Mouse (Mus musculus) cerebellum, adult 9-11 months (tissue): Measurements from ENCODE around the gene Traf7.

Experiments used
- DNase-seq: peaks from one replicate; pipeline ENCODE4 v3.0.0; 2022

Gene Traf7

DNA sequence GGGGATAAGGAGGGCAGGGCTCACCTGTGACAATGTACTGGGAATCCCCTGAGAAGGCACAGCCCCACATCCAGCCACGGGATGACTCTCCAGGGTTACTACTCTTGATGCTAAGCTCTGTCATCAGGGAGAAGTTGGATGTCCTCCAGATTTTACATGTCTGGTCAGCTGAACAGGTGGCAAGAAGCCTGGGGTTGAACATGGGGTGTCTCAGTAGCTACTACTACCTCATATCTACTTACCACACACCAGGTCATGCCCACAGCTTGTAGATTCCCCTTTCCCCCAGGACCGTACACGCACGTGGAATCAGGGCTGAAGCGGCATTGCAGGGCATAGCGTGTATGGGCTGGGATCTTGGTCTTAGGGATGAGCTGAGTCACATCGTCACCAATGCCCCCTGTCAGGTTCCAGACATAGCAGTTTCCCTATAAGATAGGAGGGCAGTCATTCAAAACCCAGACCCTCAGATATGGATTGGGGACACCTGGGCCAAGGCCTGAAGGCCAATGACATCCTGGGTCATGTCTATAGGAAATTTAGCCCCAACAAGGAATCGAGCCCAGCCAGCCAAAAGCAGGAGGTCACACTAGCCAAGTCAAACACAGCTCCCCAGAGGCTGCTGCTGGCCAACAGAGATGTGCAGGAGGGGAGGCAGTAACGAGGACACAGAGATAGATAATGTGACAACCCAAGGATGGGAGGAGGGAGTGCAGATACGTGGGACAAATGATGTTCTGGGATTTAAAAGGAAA is 51.5 kb downstream of the Traf7 start:
- peak; percentile 45 for DNase-seq

DNA sequence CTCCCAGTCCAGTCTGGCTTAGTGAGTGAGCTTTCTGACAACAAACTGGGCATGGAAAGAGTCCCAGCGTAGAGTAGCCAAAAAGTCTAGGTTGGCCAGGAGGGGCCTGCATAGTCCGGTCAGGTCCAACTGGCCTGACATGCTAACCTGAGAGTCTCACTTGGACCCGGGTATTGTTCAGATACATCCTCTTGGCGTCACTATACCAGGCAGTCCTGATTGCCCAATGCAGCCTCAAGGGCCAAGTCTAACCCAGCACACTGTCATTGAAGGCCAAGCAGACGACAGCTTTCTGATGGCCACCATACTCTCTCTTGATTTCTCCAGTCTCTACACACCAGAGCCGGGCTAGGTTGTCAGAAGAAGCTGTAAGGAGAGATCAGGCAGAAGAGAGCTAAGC is 52.2 kb downstream of the Traf7 start:
- no peak for DNase-seq

DNA sequence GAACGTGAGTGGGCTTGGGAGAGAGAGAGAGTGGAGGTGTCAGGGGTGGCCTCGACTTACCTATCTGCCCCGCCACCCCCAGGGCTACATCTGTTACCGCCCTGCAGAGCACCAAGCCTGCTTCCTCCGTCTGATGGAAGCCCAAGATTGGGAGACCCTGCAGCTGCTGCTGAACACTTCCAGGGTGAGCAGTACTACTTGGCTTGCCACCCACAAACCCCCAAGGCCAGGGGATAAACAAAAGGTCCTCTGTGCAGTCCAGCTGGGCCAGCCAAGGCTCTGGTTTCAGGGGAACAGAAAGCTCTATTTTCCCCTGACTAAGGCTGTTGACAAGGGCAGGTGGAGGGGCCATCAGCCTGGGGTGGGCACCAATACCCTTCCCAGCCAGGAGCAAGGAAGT is 53.2 kb downstream of the Traf7 start:
- DNase-seq = peak; percentile 57

DNA sequence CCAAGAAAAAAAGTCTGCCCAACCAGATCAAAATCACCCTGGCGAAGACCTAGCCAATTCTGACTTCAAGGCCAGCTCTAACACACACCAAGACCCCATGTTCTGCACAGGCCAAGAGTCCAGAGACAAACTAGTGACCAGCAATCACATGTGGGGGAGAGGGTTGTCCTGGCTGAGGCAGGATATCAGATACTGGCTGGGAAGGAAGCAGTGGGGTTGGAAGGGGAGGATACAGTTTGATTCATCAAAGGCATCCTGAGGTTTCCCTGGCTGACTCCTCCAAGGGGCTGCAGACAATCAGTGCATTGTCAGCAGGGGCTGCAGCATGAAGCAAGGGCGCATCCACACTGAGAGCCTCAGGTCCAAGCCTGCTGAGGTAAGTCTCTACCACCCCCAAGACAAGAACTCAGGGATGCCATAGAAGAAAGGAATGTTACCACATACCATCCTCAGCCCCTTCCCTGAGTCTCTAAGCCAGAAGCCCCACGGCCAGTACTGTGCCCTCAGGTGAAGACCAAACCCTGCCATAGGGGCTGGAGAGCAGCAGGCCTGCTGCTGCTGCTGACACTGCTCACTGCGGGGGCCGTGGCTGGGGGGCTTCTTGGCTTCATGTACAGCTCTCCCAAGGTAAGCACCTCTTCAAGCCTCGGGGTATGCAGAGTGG is 54.0 kb downstream of the Traf7 start, which contains the start of gene Bricd5:
TSS of gene Bricd5 (plus strand) at position 273 of the 664 bp plus-strand sequence.
- no peak for DNase-seq

DNA sequence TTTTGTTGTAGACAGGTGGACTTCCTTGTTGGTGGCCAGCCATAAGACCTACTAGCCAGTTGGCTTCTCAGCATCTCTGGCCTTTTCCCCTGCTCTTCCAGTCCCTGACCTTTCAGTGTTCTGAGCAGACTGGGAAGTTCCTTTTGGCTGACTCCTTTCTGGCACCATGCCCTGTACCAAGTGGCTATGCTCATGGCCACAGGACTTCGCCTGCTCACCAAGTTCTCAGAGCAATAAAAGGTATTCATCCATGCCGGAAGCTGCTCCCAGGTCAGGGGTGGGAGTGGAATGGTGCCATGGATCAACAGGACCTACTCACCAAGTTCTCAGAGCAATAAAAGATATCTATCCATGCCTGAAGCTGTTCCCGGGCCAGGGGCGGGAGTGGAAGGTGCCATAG is 55.2 kb downstream of the Traf7 start:
- peak; percentile 83 for DNase-seq

DNA sequence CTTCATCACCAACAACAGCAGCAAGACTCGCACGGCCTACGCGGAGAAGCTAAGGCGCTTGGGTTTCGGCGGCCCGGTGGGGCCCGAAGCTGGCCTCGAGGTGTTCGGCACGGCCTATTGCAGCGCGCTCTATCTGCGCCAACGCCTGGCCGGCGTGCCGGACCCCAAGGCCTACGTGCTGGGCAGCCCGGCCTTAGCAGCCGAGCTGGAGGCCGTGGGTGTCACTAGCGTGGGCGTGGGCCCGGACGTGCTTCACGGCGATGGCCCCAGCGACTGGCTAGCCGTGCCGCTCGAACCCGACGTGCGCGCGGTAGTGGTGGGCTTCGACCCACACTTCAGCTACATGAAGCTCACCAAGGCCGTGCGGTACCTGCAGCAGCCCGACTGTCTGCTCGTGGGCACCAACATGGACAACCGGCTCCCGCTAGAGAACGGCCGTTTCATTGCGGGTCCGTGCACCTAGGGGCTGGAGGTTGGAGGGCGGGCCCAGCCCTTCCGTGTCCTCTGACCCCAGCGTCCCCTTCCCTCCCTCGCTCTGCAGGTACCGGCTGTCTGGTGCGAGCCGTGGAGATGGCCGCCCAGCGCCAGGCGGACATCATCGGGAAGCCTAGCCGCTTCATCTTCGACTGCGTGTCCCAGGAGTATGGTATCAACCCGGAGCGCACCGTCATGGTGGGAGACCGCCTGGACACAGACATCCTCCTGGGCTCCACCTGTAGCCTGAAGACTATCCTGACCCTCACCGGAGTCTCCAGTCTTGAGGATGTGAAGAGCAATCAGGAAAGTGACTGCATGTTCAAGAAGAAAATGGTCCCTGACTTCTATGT is 56.8 kb downstream of the Traf7 start:
- peak; percentile 72 for DNase-seq

DNA sequence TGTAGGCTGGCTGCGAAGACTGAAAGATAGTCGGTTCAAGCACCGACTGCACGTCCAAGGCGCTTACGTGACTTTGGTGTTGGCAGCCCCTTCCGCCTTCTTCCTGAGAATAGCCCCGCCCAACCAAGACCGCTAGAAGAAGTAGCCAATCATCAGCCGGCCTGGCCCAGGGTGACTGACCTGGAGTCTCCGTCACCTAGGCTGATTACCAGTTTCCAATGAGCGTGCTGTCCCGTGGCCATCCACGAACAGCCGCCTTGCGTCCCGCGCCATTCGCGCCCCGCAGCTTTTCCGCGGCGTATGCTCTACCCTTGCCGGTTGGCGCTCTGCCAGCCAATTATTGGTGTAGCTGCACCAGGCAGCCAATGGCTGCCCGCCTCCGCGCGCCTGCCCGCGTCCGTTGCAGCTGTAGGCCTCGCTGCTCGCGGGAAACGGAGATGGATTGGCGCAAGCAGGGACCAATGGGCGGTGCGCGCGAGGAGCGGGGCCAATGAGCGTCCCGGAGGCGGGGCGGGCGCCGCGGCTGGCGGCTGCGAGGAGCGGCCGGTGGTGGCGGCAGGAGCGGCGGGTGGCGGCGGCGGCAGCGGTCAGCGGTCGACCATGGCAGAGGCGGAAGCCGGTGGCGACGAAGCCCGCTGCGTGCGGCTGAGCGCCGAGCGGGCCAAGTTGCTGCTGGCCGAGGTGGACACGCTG is 57.7 kb downstream of the Traf7 start, which contains the start of the genes E4f1 and Pgp:
TSS of gene E4f1 (minus strand) at position 404 of the 693 bp plus-strand sequence.
TSS of gene Pgp (plus strand) at position 483 of the 693 bp plus-strand sequence.
- DNase-seq = peak; percentile 100

DNA sequence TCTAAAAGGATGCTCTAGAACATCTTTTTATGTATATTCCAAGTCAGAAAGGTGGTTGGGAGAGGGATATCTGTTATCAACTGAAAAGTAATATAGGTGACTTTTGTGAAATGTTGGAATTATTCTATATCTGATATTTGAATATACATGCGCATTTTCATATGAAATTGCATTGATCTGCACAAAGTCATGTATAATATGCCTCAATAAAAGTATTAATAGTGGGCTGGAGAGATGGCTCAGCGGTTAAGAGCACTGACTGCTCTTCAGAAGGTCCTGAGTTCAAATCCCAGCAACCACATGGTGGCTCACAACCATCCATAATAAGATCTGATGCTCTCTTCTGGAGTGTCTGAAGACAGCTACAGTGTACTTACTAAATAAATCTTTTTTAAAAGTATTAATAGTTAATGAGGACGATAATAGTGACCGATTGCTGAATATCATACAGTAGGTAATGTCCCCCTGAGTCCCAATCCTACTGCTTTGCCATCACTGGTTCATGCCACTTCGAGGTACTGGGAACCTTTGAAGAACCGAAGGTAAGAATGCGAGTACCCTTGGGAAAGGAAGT is 58.3 kb downstream of the Traf7 start:
- no peak for DNase-seq

DNA sequence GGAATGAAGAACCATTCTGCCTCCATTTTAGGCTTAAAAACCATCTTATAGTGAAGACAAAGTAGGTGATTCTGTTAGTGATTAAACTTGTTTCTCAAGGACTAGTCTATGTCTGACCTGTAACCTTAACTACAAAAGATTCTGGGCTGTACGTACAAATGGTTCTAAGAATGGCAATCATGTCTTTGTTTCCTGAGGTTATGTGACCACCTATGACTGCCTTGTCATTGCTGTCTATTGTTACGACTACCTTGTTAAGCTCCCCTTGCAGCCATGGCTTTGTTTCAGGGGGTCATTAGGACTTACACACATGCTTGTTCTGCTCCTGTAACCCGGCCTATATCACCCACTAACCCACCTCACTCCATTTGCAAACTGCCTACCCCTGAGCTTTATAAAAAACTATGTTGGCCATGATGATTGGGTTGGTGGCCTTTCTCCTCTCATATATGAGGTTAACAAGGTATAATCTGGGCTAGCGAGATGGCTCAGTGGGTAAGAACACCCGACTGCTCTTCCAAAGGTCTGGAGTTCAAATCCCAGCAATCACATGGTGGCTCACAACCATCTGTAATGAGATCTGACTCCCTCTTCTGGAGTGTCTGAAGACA is 59.0 kb downstream of the Traf7 start:
- DNase-seq = no peak

DNA sequence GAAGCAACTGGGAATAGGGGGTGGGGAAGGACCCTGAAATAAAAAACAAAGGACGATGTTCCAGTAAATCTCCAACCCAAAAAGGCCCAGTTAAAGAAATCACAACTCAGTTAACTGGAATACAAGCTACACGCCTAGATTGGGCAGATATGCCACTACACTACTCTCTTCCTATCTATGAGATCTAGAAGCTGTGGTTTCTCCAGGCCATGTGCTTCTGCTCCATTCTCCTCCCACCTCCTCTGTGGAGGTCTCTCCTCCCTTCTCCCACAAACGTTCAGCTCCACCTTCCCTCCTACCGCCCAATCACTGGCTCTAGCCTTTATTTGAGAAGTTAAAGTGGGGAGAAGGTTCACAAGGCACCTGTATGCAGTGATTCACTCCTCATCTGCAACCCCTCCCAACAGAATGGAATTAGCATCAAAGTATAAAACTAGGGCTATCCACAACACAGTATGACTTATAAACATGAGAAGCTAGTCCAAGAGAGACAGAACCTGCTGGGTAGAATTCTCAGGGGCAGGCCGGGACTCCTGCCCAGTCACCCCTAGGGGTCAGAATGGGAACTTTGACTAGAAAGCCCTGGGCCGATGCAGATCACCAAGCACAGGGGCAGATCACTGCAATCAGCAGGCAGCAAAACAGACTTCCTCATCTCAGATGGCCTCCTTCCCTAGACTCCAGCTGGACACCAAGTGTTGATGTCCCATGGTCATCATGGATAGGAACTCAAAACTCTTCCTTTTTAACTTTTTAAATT is 64.2 kb downstream of the Traf7 start:
- no peak for DNase-seq

DNA sequence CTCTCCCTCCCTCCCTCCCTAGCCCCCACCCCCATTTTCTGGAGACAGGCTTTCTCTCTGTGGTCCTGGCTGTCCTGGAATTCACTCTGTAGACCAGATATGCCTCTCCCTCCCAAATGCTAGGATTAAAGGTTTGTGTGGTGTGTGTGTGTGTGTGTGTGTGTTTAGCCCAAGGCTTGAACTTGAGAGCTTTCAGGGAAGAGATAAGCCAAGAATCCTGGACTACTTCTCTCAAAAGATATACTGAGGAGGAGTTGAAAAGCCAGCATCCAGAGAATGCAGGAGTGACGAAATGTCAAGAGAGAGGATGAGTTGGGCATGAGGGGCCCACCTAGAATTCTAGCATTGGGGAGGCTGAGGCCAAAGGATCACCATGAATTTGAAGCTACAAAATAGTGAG is 64.8 kb downstream of the Traf7 start:
- no peak for DNase-seq

DNA sequence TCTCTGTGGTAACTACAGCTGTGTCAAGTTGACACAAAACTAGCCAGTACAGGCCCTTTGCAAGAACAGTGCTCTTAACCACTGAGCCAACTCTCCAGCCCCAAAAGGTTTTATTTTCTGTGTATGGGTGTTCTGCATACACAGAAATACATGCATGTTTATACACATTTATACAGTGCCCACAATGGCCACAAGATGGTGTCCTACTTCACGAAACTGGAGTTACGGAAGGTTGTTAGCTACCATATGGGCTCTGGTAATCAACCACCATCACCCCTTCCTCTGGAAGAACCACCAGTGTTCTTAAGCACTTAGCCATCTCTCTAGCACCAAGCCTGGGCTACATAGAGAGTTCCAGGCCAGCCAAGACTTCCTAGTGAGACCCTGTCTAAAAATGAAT is 66.2 kb downstream of the Traf7 start:
- no peak for DNase-seq
